Mouse (Mus musculus): ENCODE measurements around the gene Capns2. TPM values are rescaled to one million over a fixed set of nuclear protein-coding genes. Genes with fewer than 3 reads are reported as not detected.

The Capns2 gene
- total RNA-seq (2012; rRNA removed): 0.67 and 0.85 TPM in 2 replicates

GRCm38 (mm10) chr8:92901107-92901506 lies at the start of gene Capns2:
Gene Capns2 (plus strand): TSS chr8:92901407.
- in situ Hi-C loops (cut with MboI; ENCODE audit: low sequenced_read_pairs in 2 of 2, unreplicated experiment in 2 of 2): no loop called here
- H3K36me3 ChIP-seq (ENCODE audit: control insufficient read depth, insufficient read depth, low read length, poor library complexity, severe bottlenecking): no peaks in the 10 kb centered on the region

GRCm38 (mm10) chr8:92853188-92853983 lies 47.8 kb upstream of the Capns2 start:
- Histone ChIP-seq H3K4me3 (ENCODE audit: insufficient read depth in 1 of 2, low read depth in 1 of 2, low read length in 2 of 2, poor library complexity in 1 of 2, severe bottlenecking in 1 of 2) (no peak overlapping the region), H3K4me1 (ENCODE audit: control insufficient read depth in 2 of 2, insufficient read depth in 2 of 2, low read length in 2 of 2, poor library complexity in 1 of 2) (peaks cover 0 to 4% of the 10 kb centered on the region in 2 experiments; a peak in 1 of 4 replicates), H3K9me3 (ENCODE audit: control insufficient read depth, insufficient read depth, low read depth, low read length) (no peaks in the 10 kb centered on the region), H3K27ac (ENCODE audit: insufficient read depth, low read depth, low read length, poor library complexity, severe bottlenecking) (no peak overlapping the region), H3K9ac (ENCODE audit: insufficient read depth, low read depth, low read length, poor library complexity, severe bottlenecking) (no peak overlapping the region), H3K36me3 (ENCODE audit: control insufficient read depth, insufficient read depth, low read length, poor library complexity, severe bottlenecking) (peaks cover 3% of the 10 kb centered on the region; the same call in 1 of the 2 replicates)
- no peak for DNase-seq (ENCODE audit: low read depth, low spot score)
- TF ChIP-seq ZC3H11A (IDR thresholded peaks at IDR 0.05; ENCODE audit: borderline replicate concordance, low read depth, low read length) (no peak), ZNF384 (IDR thresholded peaks at IDR 0.05; ENCODE audit: low read depth, low read length) (no peak), CHD2 (IDR thresholded peaks at IDR 0.05; ENCODE audit: low read depth, low read length) (no peak), HCFC1 (IDR thresholded peaks at IDR 0.05; ENCODE audit: borderline replicate concordance, insufficient read depth, low read length) (no peak)
- in situ Hi-C loops (cut with MboI; ENCODE audit: low sequenced_read_pairs in 2 of 2, unreplicated experiment in 2 of 2): no loop called here

More at GRCm38 (mm10) chr8:92901107-92901506, at the start of gene Capns2:
- Histone ChIP-seq H3K9ac (ENCODE audit: insufficient read depth, low read depth, low read length, poor library complexity, severe bottlenecking) (no peak within 1 kb of the TSS), H3K27ac (ENCODE audit: insufficient read depth, low read depth, low read length, poor library complexity, severe bottlenecking) (no peak within 1 kb of the TSS), H3K4me1 (ENCODE audit: control insufficient read depth in 2 of 2, insufficient read depth in 2 of 2, low read length in 2 of 2, poor library complexity in 1 of 2) (no peaks in the 10 kb centered on the region), H3K9me3 (ENCODE audit: control insufficient read depth, insufficient read depth, low read depth, low read length) (no peaks in the 10 kb centered on the region), H3K4me3 (ENCODE audit: insufficient read depth in 1 of 2, low read depth in 1 of 2, low read length in 2 of 2, poor library complexity in 1 of 2, severe bottlenecking in 1 of 2) (no peak within 1 kb of the TSS)
- TF ChIP-seq HCFC1 (IDR thresholded peaks at IDR 0.05; ENCODE audit: borderline replicate concordance, insufficient read depth, low read length): no peak
- no peak for TF ChIP-seq ZC3H11A (IDR thresholded peaks at IDR 0.05; ENCODE audit: borderline replicate concordance, low read depth, low read length)
- TF ChIP-seq MAFK (IDR thresholded peaks at IDR 0.05; ENCODE audit: insufficient read depth, low read depth, low read length): no peak
- TF ChIP-seq CHD2 (IDR thresholded peaks at IDR 0.05; ENCODE audit: low read depth, low read length): no peak
- TF ChIP-seq ZNF384 (IDR thresholded peaks at IDR 0.05; ENCODE audit: low read depth, low read length): no peak
- DNase-seq (ENCODE audit: low read depth, low spot score): no peak

GRCm38 (mm10) chr8:92854673-92855072 lies 46.5 kb upstream of the Capns2 start:
- no peak for DNase-seq (ENCODE audit: low read depth, low spot score)
- Histone ChIP-seq H3K4me3 (ENCODE audit: insufficient read depth in 1 of 2, low read depth in 1 of 2, low read length in 2 of 2, poor library complexity in 1 of 2, severe bottlenecking in 1 of 2) (no peak overlapping the region), H3K27ac (ENCODE audit: insufficient read depth, low read depth, low read length, poor library complexity, severe bottlenecking) (no peak overlapping the region), H3K36me3 (ENCODE audit: control insufficient read depth, insufficient read depth, low read length, poor library complexity, severe bottlenecking) (peaks cover 3% of the 10 kb centered on the region; the same call in 1 of the 2 replicates), H3K9ac (ENCODE audit: insufficient read depth, low read depth, low read length, poor library complexity, severe bottlenecking) (no peak overlapping the region), H3K9me3 (ENCODE audit: control insufficient read depth, insufficient read depth, low read depth, low read length) (no peaks in the 10 kb centered on the region), H3K4me1 (ENCODE audit: control insufficient read depth in 2 of 2, insufficient read depth in 2 of 2, low read length in 2 of 2, poor library complexity in 1 of 2) (no peaks in the 10 kb centered on the region)
- in situ Hi-C loops (cut with MboI; ENCODE audit: low sequenced_read_pairs in 2 of 2, unreplicated experiment in 2 of 2): no loop called here
- TF ChIP-seq ZNF384 (IDR thresholded peaks at IDR 0.05; ENCODE audit: low read depth, low read length): no peak

- peak; percentile 78 for DNase-seq (ENCODE audit: low read depth, low spot score)
- TF ChIP-seq ZNF384 (IDR thresholded peaks at IDR 0.05; ENCODE audit: low read depth, low read length): no peak
- no peak for TF ChIP-seq ZC3H11A (IDR thresholded peaks at IDR 0.05; ENCODE audit: borderline replicate concordance, low read depth, low read length)
- no peak for TF ChIP-seq CHD2 (IDR thresholded peaks at IDR 0.05; ENCODE audit: low read depth, low read length)
- no peak for TF ChIP-seq MAFK (IDR thresholded peaks at IDR 0.05; ENCODE audit: insufficient read depth, low read depth, low read length)
- no peak for TF ChIP-seq HCFC1 (IDR thresholded peaks at IDR 0.05; ENCODE audit: borderline replicate concordance, insufficient read depth, low read length)
- in situ Hi-C loops (cut with MboI; ENCODE audit: low sequenced_read_pairs in 2 of 2, unreplicated experiment in 2 of 2): no loop called here
- Histone ChIP-seq H3K27ac (ENCODE audit: insufficient read depth, low read depth, low read length, poor library complexity, severe bottlenecking) (no peak within 1 kb of the TSS), H3K9me3 (ENCODE audit: control insufficient read depth, insufficient read depth, low read depth, low read length) (no peaks in the 10 kb centered on the region), H3K36me3 (ENCODE audit: control insufficient read depth, insufficient read depth, low read length, poor library complexity, severe bottlenecking) (no peaks in the 10 kb centered on the region; the same call in 1 of the 2 replicates), H3K9ac (ENCODE audit: insufficient read depth, low read depth, low read length, poor library complexity, severe bottlenecking) (peak within 1 kb of the TSS; percentile 85), H3K4me3 (ENCODE audit: insufficient read depth in 1 of 2, low read depth in 1 of 2, low read length in 2 of 2, poor library complexity in 1 of 2, severe bottlenecking in 1 of 2) (peak within 1 kb of the TSS; percentile 80 to 89), H3K4me1 (ENCODE audit: control insufficient read depth in 2 of 2, insufficient read depth in 2 of 2, low read length in 2 of 2, poor library complexity in 1 of 2) (no peaks in the 10 kb centered on the region)
These were observed 45.9 kb upstream of the Capns2 start, which contains the start of gene Lpcat2 for GRCm38 (mm10) chr8:92855171-92855894. Gene Lpcat2 (plus strand): TSS chr8:92855339.

All from ES-E14 (cell line).